Mouse (Mus musculus): ENCODE measurements at regions not wholly inside any gene's neighbourhood (a gene's known extent, or its start where the extent isn't known, plus 50 kb on each side); places are given as distances from the start of the nearest gene placed in this dataset.

GRCm38 (mm10) chr2:17830216-17830615 is 99.0 kb upstream of the Nebl start:
- TF ChIP-seq NELFE (IDR thresholded peaks at IDR 0.05; ENCODE audit: low read depth, low read length) (no peak), ZC3H11A (IDR thresholded peaks at IDR 0.05; ENCODE audit: low read depth, low read length) (no peak), SIN3A (IDR thresholded peaks at IDR 0.05; ENCODE audit: low read length) (no peak), CTCF (conservative IDR thresholded peaks at IDR 0.05 in 1 of 2, IDR thresholded peaks at IDR 0.05 in 1 of 2; ENCODE audit: low read depth in 2 of 2, low read length in 2 of 2) (no peak), UBTF (IDR thresholded peaks at IDR 0.05; ENCODE audit: low read depth, low read length) (no peak), ETS1 (conservative IDR thresholded peaks at IDR 0.05; ENCODE audit: low read depth, low read length) (no peak), MAX (IDR thresholded peaks at IDR 0.05; ENCODE audit: low read length) (no peak)
